Mouse (Mus musculus) lung, embryonic 15.5 days (tissue): ENCODE data around the gene Myo19. TPM values are rescaled to one million over a fixed set of nuclear protein-coding genes. Genes with fewer than 3 reads are reported as not detected.
"Not testable (repeated sequence)": the region's sequence is repeated elsewhere in the genome, so short reads cannot be mapped to it uniquely, and the experiment has no call there.

Source experiments
- ATAC-seq: fragments of 200-750 bp; cut with Nextera tagmentation; 2 replicates; pipeline ENCODE4 v1.8.0; 2017; ENCODE audit warnings: moderate number of reproducible peaks, borderline replicate concordance; ENCODE audit not compliant: low FRiP score, low TSS enrichment; ENCODE audit errors: extremely low read depth
- H3K27ac ChIP-seq: fragments of 300-500 bp; sonication (generic); 2 replicates; pipeline ENCODE4 v1.5.1; 2015; ENCODE audit warnings: moderate library complexity, mild to moderate bottlenecking, inconsistent platforms
- H3K27me3 ChIP-seq: fragments of 300-500 bp; sonication (generic); 2 replicates; pipeline ENCODE4 v1.6.1; 2015; ENCODE audit warnings: inconsistent platforms
- H3K36me3 ChIP-seq: fragments of 300-500 bp; sonication (generic); 2 replicates; pipeline ENCODE4 v1.6.1; 2015; ENCODE audit warnings: inconsistent platforms
- H3K4me1 ChIP-seq: fragments of 300-500 bp; sonication (generic); 2 replicates; pipeline ENCODE4 v1.6.1; 2015; ENCODE audit warnings: inconsistent platforms
- H3K4me2 ChIP-seq: fragments of 300-500 bp; sonication (generic); 2 replicates; pipeline ENCODE4 v1.6.1; 2015; ENCODE audit warnings: inconsistent platforms, mild to moderate bottlenecking, moderate library complexity
- H3K4me3 ChIP-seq: fragments of 300-500 bp; sonication (generic); 2 replicates; pipeline ENCODE4 v1.5.1; 2015; ENCODE audit warnings: mild to moderate bottlenecking, inconsistent platforms
- H3K9ac ChIP-seq: fragments of 300-500 bp; sonication (generic); 2 replicates; pipeline ENCODE4 v1.6.1; 2015; ENCODE audit warnings: inconsistent platforms
- H3K9me3 ChIP-seq: fragments of 300-500 bp; sonication (generic); 2 replicates; pipeline ENCODE4 v1.6.1; 2016; ENCODE audit warnings: inconsistent platforms
- WGBS: fragments of 180-500 bp; shearing (Covaris S2); methylation state at CpG from one replicate; pipeline ENCODE4 v1.1.7; 2015; 5-methylcytosine and 5-hydroxymethylcytosine counted together
- polyA plus RNA-seq: library from polyadenylated mRNA; unstranded; fragments of >200 nt; fragmentation: Nextera tagmentation; extraction: Ambion mirVana; gene quantifications from 2 replicates; pipeline ENCODE4 v1.2.1, GENCODE M21; 2015

The Myo19 gene
- polyA plus RNA-seq, 1 experiment from 2014 or later = 9.0 TPM

GRCm38 (mm10) chr11:84871046-84871445 is 8.9 kb upstream of the Myo19 start:
- Histone ChIP-seq H3K9ac (peak overlapping the region; percentile 89), H3K4me2 (peak overlapping the region; percentile 62), H3K27ac (peak overlapping the region; percentile 99), H3K4me1 (peaks cover 16% of the 10 kb centered on the region), H3K4me3 (peak overlapping the region; percentile 78), H3K9me3 (no peaks in the 10 kb centered on the region), H3K27me3 (no peaks in the 10 kb centered on the region), H3K36me3 (0 out of 2 replicates have a peak, but pooled peaks cover 2% of the 10 kb centered on the region)
- 1% methylated on average over 10 of the region's 10 CpGs for WGBS
- ATAC-seq = peak; percentile 27

- peaks cover 16% of the 10 kb centered on the region for H3K4me1 ChIP-seq
- WGBS = 63% methylated on average over 4 of the region's 4 CpGs
- H3K9ac ChIP-seq = peak overlapping the region; percentile 89
- ATAC-seq = no peak
- no peaks in the 10 kb centered on the region for H3K27me3 ChIP-seq
- H3K4me2 ChIP-seq = peak overlapping the region; percentile 62
- H3K27ac ChIP-seq = peak overlapping the region; percentile 99
- H3K36me3 ChIP-seq = 0 out of 2 replicates have a peak, but pooled peaks cover 2% of the 10 kb centered on the region
- peak overlapping the region; percentile 78 for H3K4me3 ChIP-seq
- no peaks in the 10 kb centered on the region for H3K9me3 ChIP-seq
Observed at GRCm38 (mm10) chr11:84871548-84872069, 8.3 kb upstream of the Myo19 start.

- no peak overlapping the region for H3K4me2 ChIP-seq
- no peak overlapping the region for H3K27ac ChIP-seq
- 79% methylated on average over 1 of the region's 1 CpGs for WGBS
- ATAC-seq = no peak
- H3K9ac ChIP-seq = no peak overlapping the region
- no peaks in the 10 kb centered on the region for H3K27me3 ChIP-seq
- no peak overlapping the region for H3K4me3 ChIP-seq
- H3K36me3 ChIP-seq = 0 out of 2 replicates have a peak, but pooled peaks cover 10% of the 10 kb centered on the region
- H3K4me1 ChIP-seq = peaks cover 9% of the 10 kb centered on the region
- no peaks in the 10 kb centered on the region for H3K9me3 ChIP-seq
Observed at GRCm38 (mm10) chr11:84873042-84873833, 6.7 kb upstream of the Myo19 start.

- not testable (repeated sequence) for H3K9me3 ChIP-seq, ATAC-seq, H3K4me2 ChIP-seq, H3K4me3 ChIP-seq, H3K27ac ChIP-seq, H3K9ac ChIP-seq, H3K27me3 ChIP-seq
- H3K4me1 ChIP-seq = peaks cover 16% of the 10 kb centered on the region
- WGBS = no CpG with 5 or more reads among the region's 1 CpGs
- H3K36me3 ChIP-seq = 0 out of 2 replicates have a peak, but pooled peaks cover 10% of the 10 kb centered on the region
Observed at GRCm38 (mm10) chr11:84876020-84876419, 3.9 kb upstream of the Myo19 start.

GRCm38 (mm10) chr11:84879007-84879771 is 759 bp upstream of the Myo19 start:
- peaks cover 25% of the 10 kb centered on the region for H3K4me1 ChIP-seq
- H3K4me3 ChIP-seq = peak overlapping the region; percentile 89
- peak overlapping the region; percentile 92 for H3K27ac ChIP-seq
- H3K27me3 ChIP-seq = no peaks in the 10 kb centered on the region
- H3K4me2 ChIP-seq = peak overlapping the region; percentile 97
- H3K9me3 ChIP-seq = no peaks in the 10 kb centered on the region
- WGBS = 19% methylated on average over 7 of the region's 7 CpGs
- ATAC-seq = no peak
- peaks cover 18% of the 10 kb centered on the region for H3K36me3 ChIP-seq
- peak overlapping the region; percentile 88 for H3K9ac ChIP-seq

GRCm38 (mm10) chr11:84880465-84880961 is 565 bp downstream of the Myo19 start:
- Histone ChIP-seq H3K9me3 (no peaks in the 10 kb centered on the region), H3K27me3 (no peaks in the 10 kb centered on the region), H3K4me1 (peaks cover 25% of the 10 kb centered on the region), H3K4me2 (peak overlapping the region; percentile 97), H3K36me3 (peaks cover 27% of the 10 kb centered on the region), H3K27ac (peak overlapping the region; percentile 92), H3K9ac (peak overlapping the region; percentile 88), H3K4me3 (peak overlapping the region; percentile 89)
- ATAC-seq = peak; percentile 60
- WGBS = under 1% methylated on average over 24 of the region's 24 CpGs

GRCm38 (mm10) chr11:84880971-84881370 is 1.0 kb downstream of the Myo19 start:
- Histone ChIP-seq H3K4me1 (peaks cover 25% of the 10 kb centered on the region), H3K36me3 (peaks cover 29% of the 10 kb centered on the region), H3K27me3 (no peaks in the 10 kb centered on the region), H3K9ac (peak overlapping the region; percentile 88), H3K27ac (peak overlapping the region; percentile 92), H3K4me3 (peak overlapping the region; percentile 89), H3K4me2 (peak overlapping the region; percentile 97), H3K9me3 (no peaks in the 10 kb centered on the region)
- WGBS = 50% methylated on average over 9 of the region's 9 CpGs
- ATAC-seq = no peak

DNA sequence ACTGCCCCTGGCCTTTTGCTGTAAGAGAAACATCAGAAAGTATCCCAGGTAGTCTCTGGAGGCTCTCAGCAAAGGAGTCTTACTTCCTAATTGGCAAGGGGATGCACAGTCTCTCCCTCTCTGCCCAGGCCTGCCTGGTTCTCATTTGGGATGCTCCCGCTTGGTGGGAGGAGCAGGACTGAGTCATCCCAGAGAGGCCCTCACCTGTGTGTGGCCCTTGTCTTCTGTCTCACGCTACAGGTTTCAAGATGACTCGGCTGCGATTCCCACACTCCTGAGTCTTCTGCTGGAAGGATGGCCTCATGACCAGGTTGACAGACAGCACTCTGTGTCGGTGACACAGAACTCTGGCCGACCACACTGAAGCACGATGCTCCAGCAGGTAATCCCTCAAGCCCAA is 2.4 kb downstream of the Myo19 start:
- Histone ChIP-seq H3K36me3 (peaks cover 30% of the 10 kb centered on the region), H3K27me3 (no peaks in the 10 kb centered on the region), H3K9ac (no peak overlapping the region), H3K9me3 (no peaks in the 10 kb centered on the region), H3K27ac (no peak overlapping the region), H3K4me2 (no peak overlapping the region), H3K4me1 (peaks cover 25% of the 10 kb centered on the region), H3K4me3 (no peak overlapping the region)
- 90% methylated on average over 7 of the region's 7 CpGs for WGBS
- no peak for ATAC-seq

GRCm38 (mm10) chr11:84885238-84885637 is 5.3 kb downstream of the Myo19 start:
- Histone ChIP-seq H3K36me3 (peaks cover 34% of the 10 kb centered on the region), H3K4me3 (no peak overlapping the region), H3K9ac (no peak overlapping the region), H3K4me1 (peaks cover 13% of the 10 kb centered on the region), H3K9me3 (no peaks in the 10 kb centered on the region), H3K27me3 (no peaks in the 10 kb centered on the region), H3K27ac (no peak overlapping the region), H3K4me2 (no peak overlapping the region)
- no peak for ATAC-seq
- 82% methylated on average over 4 of the region's 4 CpGs for WGBS

DNA sequence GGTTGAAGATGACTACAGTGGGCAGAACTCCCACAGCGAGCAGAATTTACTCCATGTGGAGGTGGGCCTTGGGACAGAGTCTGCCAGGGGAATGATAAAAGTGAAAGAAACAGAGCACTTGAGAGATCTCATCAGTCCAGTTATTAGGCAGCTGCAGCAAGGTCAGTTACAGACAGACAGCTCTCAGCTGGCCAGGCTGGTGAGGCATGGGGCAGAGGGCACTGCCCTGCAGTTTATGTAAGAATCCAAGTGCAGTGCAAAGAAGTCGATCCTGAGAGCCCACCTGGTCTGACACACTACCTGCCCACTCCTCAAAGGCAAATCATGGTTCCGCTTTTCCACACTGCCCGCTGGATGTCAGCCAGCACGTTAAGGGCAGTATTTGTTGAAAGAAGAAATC is 6.3 kb downstream of the Myo19 start:
- no peaks in the 10 kb centered on the region for H3K9me3 ChIP-seq
- H3K36me3 ChIP-seq = peaks cover 34% of the 10 kb centered on the region
- no peak overlapping the region for H3K4me3 ChIP-seq
- H3K27me3 ChIP-seq = no peaks in the 10 kb centered on the region
- no peak overlapping the region for H3K9ac ChIP-seq
- H3K4me2 ChIP-seq = no peak overlapping the region
- peaks cover 8% of the 10 kb centered on the region; the same call in 1 of the 2 replicates for H3K4me1 ChIP-seq
- H3K27ac ChIP-seq = no peak overlapping the region
- ATAC-seq = no peak
- 86% methylated on average over 5 of the region's 5 CpGs for WGBS

DNA sequence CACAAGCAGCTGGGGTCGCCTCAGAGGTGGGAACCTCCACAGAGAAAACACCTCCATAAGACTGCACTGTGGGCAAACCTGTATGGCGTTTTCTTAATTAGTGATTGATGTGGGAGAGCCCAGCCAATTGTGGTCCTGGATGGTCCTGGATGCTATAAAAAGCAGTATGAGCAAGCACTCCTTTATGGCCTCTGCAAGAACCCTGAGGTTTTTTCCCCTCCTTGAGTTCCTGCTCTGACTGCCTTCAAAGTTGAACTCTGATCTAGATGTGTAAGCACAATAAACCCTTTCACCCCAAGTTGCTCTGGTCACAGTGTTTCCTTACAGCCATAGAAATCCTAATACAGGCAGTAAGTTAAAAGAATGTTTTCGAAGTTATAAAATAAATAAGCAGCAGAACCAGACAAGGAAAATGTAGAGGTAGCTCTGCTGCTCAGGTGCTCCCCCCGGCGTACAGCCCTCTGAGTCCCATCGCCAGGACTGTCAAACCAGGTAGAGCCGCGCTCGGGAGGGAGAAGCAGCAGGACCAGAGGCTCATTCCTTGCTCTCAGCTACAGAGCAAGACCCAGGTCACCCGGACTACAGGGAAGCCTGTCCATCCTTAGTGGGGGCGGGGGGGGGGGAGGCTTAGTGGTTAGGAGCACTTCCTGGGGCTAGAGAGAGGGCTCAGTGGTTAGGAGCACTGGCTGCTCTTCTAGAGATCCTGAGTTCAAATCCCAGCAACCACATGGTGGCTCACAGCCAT is 7.0 kb downstream of the Myo19 start:
- H3K9me3 ChIP-seq = no peaks in the 10 kb centered on the region
- no peaks in the 10 kb centered on the region for H3K27me3 ChIP-seq
- 0 out of 2 replicates have a peak, but pooled peaks cover 1% of the 10 kb centered on the region for H3K4me1 ChIP-seq
- WGBS = 87% methylated on average over 11 of the region's 11 CpGs
- H3K9ac ChIP-seq = no peak overlapping the region
- ATAC-seq = no peak
- H3K4me3 ChIP-seq = no peak overlapping the region
- peaks cover 40% of the 10 kb centered on the region for H3K36me3 ChIP-seq
- H3K4me2 ChIP-seq = no peak overlapping the region
- no peak overlapping the region for H3K27ac ChIP-seq
